Mouse (Mus musculus): ENCODE results near the gene Olfr1151. TPM values are rescaled to one million over a fixed set of nuclear protein-coding genes. Genes with fewer than 3 reads are reported as not detected.

The Olfr1151 gene
- total RNA-seq (2023), result not detected

GRCm38 (mm10) chr2:87855562-87855961 is at the start of gene Olfr1151:
Olfr1151 (plus strand) TSS chr2:87855862.

GRCm38 (mm10) chr2:87809522-87809921 is 46.1 kb upstream of the Olfr1151 start, which contains the start of gene Olfr1145:
Olfr1145 (plus strand) TSS chr2:87809822.

GRCm38 (mm10) chr2:87830233-87830632 is 25.4 kb upstream of the Olfr1151 start, which contains the start of gene Olfr1148:
Olfr1148 (plus strand) TSS chr2:87830533.

GRCm38 (mm10) chr2:87843693-87844092 is 12.0 kb upstream of the Olfr1151 start, which contains the start of gene Olfr1150-ps1:
Olfr1150-ps1 (plus strand) TSS chr2:87843993.

GRCm38 (mm10) chr2:87866192-87866591 is 10.5 kb downstream of the Olfr1151 start, which contains the start of gene Olfr1152:
Olfr1152 (plus strand) TSS chr2:87866492.

GRCm38 (mm10) chr2:87894662-87895061 is 39.0 kb downstream of the Olfr1151 start, which contains the start of gene Olfr1153:
Olfr1153 (plus strand) TSS chr2:87894962.

GRCm38 (mm10) chr2:87905066-87905465 is 49.4 kb downstream of the Olfr1151 start, which contains the start of gene Olfr1154:
Olfr1154 (minus strand) TSS chr2:87905166.

Other genes starting within 250 kb of the Olfr1151 start
- not detected for gene Olfr1130, start 249.7 kb upstream of the Olfr1151 start, total RNA-seq (2023)
- not detected for gene Olfr1131, start 228.8 kb upstream of the Olfr1151 start, total RNA-seq (2023)
- not detected for gene Olfr1132, start 218.3 kb upstream of the Olfr1151 start, total RNA-seq (2023)
- gene Olfr1133, start 208.5 kb upstream of the Olfr1151 start, total RNA-seq (2023), result not detected
- not detected for gene Olfr1134, start 197.4 kb upstream of the Olfr1151 start, total RNA-seq (2023)
- gene Olfr1135, start 182.2 kb upstream of the Olfr1151 start, total RNA-seq (2023), result not detected
- not detected for gene Olfr1136, start 161.9 kb upstream of the Olfr1151 start, total RNA-seq (2023)
- not detected for gene Olfr1137, start 142.7 kb upstream of the Olfr1151 start, total RNA-seq (2023)
- not detected for gene Olfr1138, start 115.9 kb upstream of the Olfr1151 start, total RNA-seq (2023)
- not detected for gene Olfr1140, start 112.1 kb upstream of the Olfr1151 start, total RNA-seq (2023)
- gene Olfr1141, start 101.9 kb upstream of the Olfr1151 start, total RNA-seq (2023), result not detected
- not detected for gene Olfr152, start 76.4 kb upstream of the Olfr1151 start, total RNA-seq (2023)
- gene Olfr1143, start 55.3 kb upstream of the Olfr1151 start, total RNA-seq (2023), result not detected
- not detected for gene Olfr1145, start 46.0 kb upstream of the Olfr1151 start, total RNA-seq (2023)
- not detected for gene Olfr1148, start 25.3 kb upstream of the Olfr1151 start, total RNA-seq (2023)
- not detected for gene Olfr1150-ps1, start 11.9 kb upstream of the Olfr1151 start, total RNA-seq (2023)
- gene Olfr1152, start 10.6 kb downstream of the Olfr1151 start, total RNA-seq (2023), result not detected
- gene Olfr1153, start 39.1 kb downstream of the Olfr1151 start, total RNA-seq (2023), result not detected
- gene Olfr1154, start 49.3 kb downstream of the Olfr1151 start, total RNA-seq (2023), result not detected
- gene Olfr1155, start 89.3 kb downstream of the Olfr1151 start, total RNA-seq (2023), result not detected
- not detected for gene Olfr1156, start 97.2 kb downstream of the Olfr1151 start, total RNA-seq (2023)
- gene Olfr1157, start 112.4 kb downstream of the Olfr1151 start, total RNA-seq (2023), result not detected
- not detected for gene Olfr74, start 118.8 kb downstream of the Olfr1151 start, total RNA-seq (2023)
- gene Olfr1158, start 134.3 kb downstream of the Olfr1151 start, total RNA-seq (2023), result not detected
- not detected for gene Olfr1160, start 152.4 kb downstream of the Olfr1151 start, total RNA-seq (2023)
- gene Olfr1161, start 166.9 kb downstream of the Olfr1151 start, total RNA-seq (2023), result not detected
- gene Olfr73, start 181.8 kb downstream of the Olfr1151 start, total RNA-seq (2023), result not detected
- not detected for gene Olfr1162, start 195.3 kb downstream of the Olfr1151 start, total RNA-seq (2023)
- not detected for gene Olfr1163, start 216.0 kb downstream of the Olfr1151 start, total RNA-seq (2023)
- gene Olfr1164, start 238.1 kb downstream of the Olfr1151 start, total RNA-seq (2023), result not detected